Mouse (Mus musculus): ENCODE data around the gene Tom1l2. TPM values are rescaled to one million over a fixed set of nuclear protein-coding genes. Genes with fewer than 3 reads are reported as not detected.
A peak's percentile ranks its signal among the peaks of the same experiment; 100 is the strongest.

The Tom1l2 gene
- total and polyA plus RNA-seq, 2 experiments from 2014 or later, result 31.3 to 77.3 TPM

DNA sequence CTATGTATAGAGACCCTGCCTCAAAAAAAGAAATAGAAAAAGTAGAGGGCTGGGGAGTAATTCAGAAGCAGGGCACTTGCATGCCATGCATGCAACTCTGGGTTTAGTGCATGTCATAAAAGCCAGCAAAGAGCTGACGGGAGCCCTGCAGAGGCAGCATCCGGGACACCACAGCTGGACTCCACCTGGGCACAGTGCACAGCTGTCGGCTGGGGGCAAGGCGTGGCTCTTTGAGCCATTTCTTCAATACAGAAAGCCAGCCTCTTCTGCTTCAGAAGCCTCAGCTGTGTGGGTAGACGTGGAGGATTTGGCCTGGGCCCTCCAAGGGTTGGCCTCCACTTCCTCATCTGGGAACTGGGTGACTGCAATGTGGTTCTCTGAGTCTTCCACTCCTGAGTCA lies 117.4 kb downstream of the Tom1l2 start:
- H3K9ac ChIP-seq (replicated peaks; ENCODE audit: low read depth, low read length), result no peak overlapping the region
- H3K27me3 ChIP-seq (ENCODE audit: control insufficient read depth, insufficient read depth, low read length), result no peaks in the 10 kb centered on the region
- peaks cover 27% of the 10 kb centered on the region for H3K36me3 ChIP-seq (replicated peaks; ENCODE audit: control insufficient read depth, insufficient read depth, low read length)
- H3K4me3 ChIP-seq (ENCODE audit: low read depth, low read length), result no peak overlapping the region
- H3K4me1 ChIP-seq (ENCODE audit: control insufficient read depth, insufficient read depth), result peaks cover 12% of the 10 kb centered on the region
- TF ChIP-seq EP300 (IDR thresholded peaks at IDR 0.05; ENCODE audit: low read depth) (no peak), CTCF (IDR thresholded peaks at IDR 0.05; ENCODE audit: low read depth) (no peak)
- H3K9me3 ChIP-seq (replicated peaks; ENCODE audit: control insufficient read depth, low read length), result no peaks in the 10 kb centered on the region
- DNase-seq (ENCODE audit: low spot score), result no peak
- H3K4me2 ChIP-seq (ENCODE audit: low read depth, low read length), result no peak overlapping the region
- no peak overlapping the region for H3K27ac ChIP-seq (ENCODE audit: low read depth)
- WGBS, result 91% methylated on average over 5 of the region's 5 CpGs
- no peak for ATAC-seq (ENCODE audit: insufficient read depth, low read depth)

DNA sequence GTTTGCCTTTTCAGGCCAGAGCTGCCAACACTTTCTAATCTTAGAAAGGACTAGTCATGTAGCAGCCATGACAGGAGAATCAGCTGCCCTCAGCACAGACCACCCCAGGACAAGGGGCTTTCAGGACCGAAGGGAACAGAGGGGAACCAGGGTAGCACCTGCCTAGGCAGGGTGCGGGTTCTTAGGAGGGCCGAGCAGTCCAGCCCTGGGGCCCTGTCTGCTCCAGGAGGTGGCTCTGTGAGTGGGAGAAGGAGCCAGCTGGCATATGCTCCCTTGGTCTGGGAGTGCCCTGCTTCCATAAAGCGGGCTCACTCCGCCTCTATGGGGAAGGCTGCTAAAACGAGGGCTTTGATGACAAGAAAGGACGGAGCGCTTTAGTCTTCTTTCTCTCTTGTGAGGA lies 119.5 kb downstream of the Tom1l2 start:
- ATAC-seq (ENCODE audit: insufficient read depth, low read depth) (peak; percentile 52; the same call in 1 of the 2 replicates), DNase-seq (ENCODE audit: low spot score) (no peak)
- Histone ChIP-seq H3K4me3 (ENCODE audit: low read depth, low read length) (no peak overlapping the region), H3K27me3 (ENCODE audit: control insufficient read depth, insufficient read depth, low read length) (no peaks in the 10 kb centered on the region), H3K9me3 (replicated peaks; ENCODE audit: control insufficient read depth, low read length) (no peaks in the 10 kb centered on the region), H3K36me3 (replicated peaks; ENCODE audit: control insufficient read depth, insufficient read depth, low read length) (peaks cover 27% of the 10 kb centered on the region), H3K27ac (ENCODE audit: low read depth) (peak overlapping the region; percentile 93), H3K4me1 (ENCODE audit: control insufficient read depth, insufficient read depth) (peaks cover 22% of the 10 kb centered on the region), H3K4me2 (ENCODE audit: low read depth, low read length) (no peak overlapping the region), H3K9ac (replicated peaks; ENCODE audit: low read depth, low read length) (no peak overlapping the region)
- WGBS, result 45% methylated on average over 8 of the region's 8 CpGs
- no peak for TF ChIP-seq CTCF (IDR thresholded peaks at IDR 0.05; ENCODE audit: low read depth)
- no peak for TF ChIP-seq EP300 (IDR thresholded peaks at IDR 0.05; ENCODE audit: low read depth)

DNA sequence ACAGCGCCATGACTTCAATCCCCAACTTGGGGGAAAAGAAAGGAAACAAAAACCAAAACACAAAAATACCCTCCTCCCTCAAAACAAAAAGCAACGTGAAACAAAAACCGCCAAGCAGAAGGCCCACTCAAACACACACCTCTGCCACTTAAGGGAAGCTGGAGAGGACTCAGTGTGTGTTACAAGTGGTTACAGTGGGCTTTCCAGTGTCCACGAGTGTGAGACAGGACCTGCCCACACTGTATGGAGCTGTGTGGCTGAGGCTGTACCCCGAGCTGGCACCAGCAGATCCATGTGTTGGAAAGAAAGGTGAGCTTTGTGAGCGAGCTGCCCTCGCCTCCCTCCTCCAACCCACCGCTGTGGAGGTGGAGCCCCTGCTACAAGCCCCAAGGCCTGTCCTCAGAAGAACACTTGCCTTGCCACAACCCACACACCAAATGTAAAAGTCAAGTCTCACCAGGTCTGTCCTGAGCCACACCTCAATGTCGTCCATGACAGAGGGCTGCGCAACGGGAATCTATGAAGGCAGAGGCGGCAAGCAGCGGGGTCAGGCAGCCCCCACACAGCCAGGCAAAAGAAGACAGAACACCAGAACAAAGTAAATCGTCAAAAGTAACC lies 120.2 kb downstream of the Tom1l2 start:
- no peak for ATAC-seq (ENCODE audit: insufficient read depth, low read depth)
- Histone ChIP-seq H3K4me1 (ENCODE audit: control insufficient read depth, insufficient read depth) (peaks cover 27% of the 10 kb centered on the region), H3K36me3 (replicated peaks; ENCODE audit: control insufficient read depth, insufficient read depth, low read length) (peaks cover 27% of the 10 kb centered on the region), H3K4me2 (ENCODE audit: low read depth, low read length) (no peak overlapping the region), H3K27me3 (ENCODE audit: control insufficient read depth, insufficient read depth, low read length) (no peaks in the 10 kb centered on the region), H3K4me3 (ENCODE audit: low read depth, low read length) (no peak overlapping the region), H3K9me3 (replicated peaks; ENCODE audit: control insufficient read depth, low read length) (no peaks in the 10 kb centered on the region), H3K9ac (replicated peaks; ENCODE audit: low read depth, low read length) (no peak overlapping the region), H3K27ac (ENCODE audit: low read depth) (peak overlapping the region; percentile 93)
- DNase-seq (ENCODE audit: low spot score), result no peak
- TF ChIP-seq CTCF (IDR thresholded peaks at IDR 0.05; ENCODE audit: low read depth) (no peak), EP300 (IDR thresholded peaks at IDR 0.05; ENCODE audit: low read depth) (no peak)
- WGBS, result 78% methylated on average over 14 of the region's 14 CpGs

DNA sequence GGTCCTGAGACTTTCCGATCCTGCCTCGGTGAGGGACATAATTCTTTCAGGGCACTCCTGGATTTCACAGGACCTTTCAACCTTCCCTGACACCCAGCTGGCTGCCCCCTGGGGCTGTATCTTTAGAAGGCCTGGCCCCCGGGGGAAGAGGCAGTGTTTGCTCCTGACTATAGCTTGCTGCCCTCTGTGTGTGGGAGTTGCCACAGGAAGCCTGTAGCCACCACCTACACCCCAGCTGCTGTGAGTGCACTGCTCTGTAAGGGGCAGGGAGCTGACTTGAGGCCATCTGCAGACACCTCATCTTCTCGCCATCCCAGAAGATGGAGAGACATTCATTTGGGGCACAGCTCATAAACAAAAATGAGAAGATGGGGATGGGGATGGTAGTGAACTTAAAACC lies 120.8 kb downstream of the Tom1l2 start:
- H3K36me3 ChIP-seq (replicated peaks; ENCODE audit: control insufficient read depth, insufficient read depth, low read length), result peaks cover 23% of the 10 kb centered on the region
- peaks cover 27% of the 10 kb centered on the region for H3K4me1 ChIP-seq (ENCODE audit: control insufficient read depth, insufficient read depth)

DNA sequence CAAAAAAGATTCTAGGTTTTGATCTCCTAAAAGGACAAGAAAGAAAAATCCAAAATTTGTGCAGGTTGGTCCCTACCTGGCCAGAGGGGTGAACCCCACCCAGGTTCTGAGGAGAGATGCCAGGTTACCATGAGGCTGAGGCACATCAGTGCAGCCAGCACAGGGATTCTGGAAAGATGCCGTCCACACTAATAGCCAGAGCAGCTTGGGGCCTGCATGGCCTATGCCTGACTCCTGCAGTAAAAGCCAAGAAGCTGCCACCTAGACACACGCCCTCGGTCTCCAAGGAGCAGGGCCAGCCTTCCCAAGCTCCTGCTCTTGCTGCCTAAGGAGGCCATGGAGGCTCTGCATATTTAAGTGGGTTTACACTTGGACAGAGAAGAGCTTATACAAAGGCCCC lies 121.4 kb downstream of the Tom1l2 start:
- Histone ChIP-seq H3K4me3 (ENCODE audit: low read depth, low read length) (no peak overlapping the region), H3K27me3 (ENCODE audit: control insufficient read depth, insufficient read depth, low read length) (no peaks in the 10 kb centered on the region), H3K4me1 (ENCODE audit: control insufficient read depth, insufficient read depth) (peaks cover 27% of the 10 kb centered on the region), H3K9me3 (replicated peaks; ENCODE audit: control insufficient read depth, low read length) (no peaks in the 10 kb centered on the region), H3K9ac (replicated peaks; ENCODE audit: low read depth, low read length) (no peak overlapping the region), H3K4me2 (ENCODE audit: low read depth, low read length) (no peak overlapping the region), H3K36me3 (replicated peaks; ENCODE audit: control insufficient read depth, insufficient read depth, low read length) (peaks cover 17% of the 10 kb centered on the region), H3K27ac (ENCODE audit: low read depth) (peak overlapping the region; percentile 20; the same call in 1 of the 2 replicates)
- TF ChIP-seq CTCF (IDR thresholded peaks at IDR 0.05; ENCODE audit: low read depth) (no peak), EP300 (IDR thresholded peaks at IDR 0.05; ENCODE audit: low read depth) (no peak)
- WGBS, result 93% methylated on average over 3 of the region's 3 CpGs
- no peak for DNase-seq (ENCODE audit: low spot score)
- no peak for ATAC-seq (ENCODE audit: insufficient read depth, low read depth)

More for the DNA sequence above, 120.8 kb downstream of the Tom1l2 start:
- Histone ChIP-seq H3K4me2 (ENCODE audit: low read depth, low read length) (no peak overlapping the region), H3K27me3 (ENCODE audit: control insufficient read depth, insufficient read depth, low read length) (no peaks in the 10 kb centered on the region), H3K27ac (ENCODE audit: low read depth) (peak overlapping the region; percentile 20; the same call in 1 of the 2 replicates), H3K9me3 (replicated peaks; ENCODE audit: control insufficient read depth, low read length) (no peaks in the 10 kb centered on the region), H3K4me3 (ENCODE audit: low read depth, low read length) (no peak overlapping the region), H3K9ac (replicated peaks; ENCODE audit: low read depth, low read length) (no peak overlapping the region)
- DNase-seq (ENCODE audit: low spot score), result no peak
- ATAC-seq (ENCODE audit: insufficient read depth, low read depth), result no peak
- WGBS, result 51% methylated on average over 4 of the region's 4 CpGs
- no peak for TF ChIP-seq CTCF (IDR thresholded peaks at IDR 0.05; ENCODE audit: low read depth)
- no peak for TF ChIP-seq EP300 (IDR thresholded peaks at IDR 0.05; ENCODE audit: low read depth)

DNA sequence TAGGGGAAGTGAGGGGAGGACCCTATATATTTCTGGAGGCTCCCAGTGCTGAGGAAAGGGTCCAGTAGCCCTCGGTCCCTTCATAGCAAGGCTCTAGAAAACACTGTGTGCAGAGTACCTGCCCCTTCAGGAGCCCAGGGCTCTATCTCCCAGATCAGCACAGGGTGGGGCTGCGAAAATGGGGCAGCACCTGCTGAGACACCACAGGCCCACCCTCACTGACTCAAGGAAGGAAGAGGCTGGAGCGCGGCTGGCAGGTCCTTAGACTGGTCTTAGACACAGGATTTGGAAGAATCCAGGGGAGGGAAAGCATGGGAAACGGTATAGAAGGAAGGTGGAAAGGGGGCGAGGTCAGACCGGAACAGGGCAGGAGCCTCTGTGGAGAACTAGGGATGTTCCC lies 122.2 kb downstream of the Tom1l2 start:
- WGBS, result 90% methylated on average over 7 of the region's 7 CpGs
- H3K27ac ChIP-seq (ENCODE audit: low read depth), result no peak overlapping the region
- no peaks in the 10 kb centered on the region for H3K27me3 ChIP-seq (ENCODE audit: control insufficient read depth, insufficient read depth, low read length)

More for the DNA sequence above, 122.2 kb downstream of the Tom1l2 start:
- no peaks in the 10 kb centered on the region for H3K9me3 ChIP-seq (replicated peaks; ENCODE audit: control insufficient read depth, low read length)
- H3K9ac ChIP-seq (replicated peaks; ENCODE audit: low read depth, low read length), result no peak overlapping the region
- H3K36me3 ChIP-seq (replicated peaks; ENCODE audit: control insufficient read depth, insufficient read depth, low read length), result peaks cover 11% of the 10 kb centered on the region
- no peak for ATAC-seq (ENCODE audit: insufficient read depth, low read depth)
- no peak overlapping the region for H3K4me3 ChIP-seq (ENCODE audit: low read depth, low read length)
- no peak for TF ChIP-seq EP300 (IDR thresholded peaks at IDR 0.05; ENCODE audit: low read depth)
- TF ChIP-seq CTCF (IDR thresholded peaks at IDR 0.05; ENCODE audit: low read depth), result no peak
- H3K4me2 ChIP-seq (ENCODE audit: low read depth, low read length), result no peak overlapping the region
- H3K4me1 ChIP-seq (ENCODE audit: control insufficient read depth, insufficient read depth), result peaks cover 34% of the 10 kb centered on the region
- DNase-seq (ENCODE audit: low spot score), result no peak
